Mouse (Mus musculus): Measurements from ENCODE around the gene Ap2b1.

Ap2b1 gene

DNA sequence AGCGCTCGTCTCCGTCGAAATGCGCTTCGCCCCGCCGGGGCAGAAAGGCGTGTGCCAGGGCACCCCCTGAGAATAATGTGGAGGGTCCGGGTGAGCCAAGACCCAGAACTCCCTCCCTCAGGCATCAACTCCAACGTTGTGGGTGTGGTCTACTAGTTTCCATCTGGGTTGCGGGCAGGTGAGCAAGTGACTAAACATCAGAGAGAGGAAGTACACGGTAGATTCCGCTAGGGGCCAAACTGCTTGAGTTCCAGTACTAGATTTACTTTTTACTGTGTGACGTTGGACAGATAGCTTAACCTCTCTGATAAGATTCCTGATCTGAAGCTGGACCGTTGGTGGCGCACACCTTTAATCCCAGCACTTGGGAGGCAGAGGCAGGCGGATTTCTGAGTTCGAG is 146.2 kb downstream of the Ap2b1 start:
- no peak for DNase-seq (ENCODE audit: low spot score)

DNA sequence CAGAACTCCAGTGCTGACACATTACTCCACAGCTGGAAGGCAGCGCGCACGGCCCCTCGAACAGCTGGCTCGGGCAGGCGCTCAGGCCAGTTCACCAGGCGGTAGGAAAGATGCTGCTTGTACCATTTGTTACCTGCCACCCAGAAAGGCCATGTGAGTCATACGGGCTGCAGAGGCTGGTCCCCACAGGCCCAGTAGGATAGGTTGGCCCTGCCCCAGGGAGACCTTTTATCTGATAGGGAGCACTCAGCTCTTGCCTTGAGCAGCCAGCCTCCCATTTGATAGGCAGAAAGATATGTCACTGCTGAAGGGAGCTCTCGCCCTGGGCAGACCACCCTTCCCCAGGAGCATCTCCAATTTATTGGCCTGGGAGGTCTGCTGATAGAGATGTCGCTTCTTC is 148.8 kb downstream of the Ap2b1 start:
- no peak for DNase-seq (ENCODE audit: low spot score)

DNA sequence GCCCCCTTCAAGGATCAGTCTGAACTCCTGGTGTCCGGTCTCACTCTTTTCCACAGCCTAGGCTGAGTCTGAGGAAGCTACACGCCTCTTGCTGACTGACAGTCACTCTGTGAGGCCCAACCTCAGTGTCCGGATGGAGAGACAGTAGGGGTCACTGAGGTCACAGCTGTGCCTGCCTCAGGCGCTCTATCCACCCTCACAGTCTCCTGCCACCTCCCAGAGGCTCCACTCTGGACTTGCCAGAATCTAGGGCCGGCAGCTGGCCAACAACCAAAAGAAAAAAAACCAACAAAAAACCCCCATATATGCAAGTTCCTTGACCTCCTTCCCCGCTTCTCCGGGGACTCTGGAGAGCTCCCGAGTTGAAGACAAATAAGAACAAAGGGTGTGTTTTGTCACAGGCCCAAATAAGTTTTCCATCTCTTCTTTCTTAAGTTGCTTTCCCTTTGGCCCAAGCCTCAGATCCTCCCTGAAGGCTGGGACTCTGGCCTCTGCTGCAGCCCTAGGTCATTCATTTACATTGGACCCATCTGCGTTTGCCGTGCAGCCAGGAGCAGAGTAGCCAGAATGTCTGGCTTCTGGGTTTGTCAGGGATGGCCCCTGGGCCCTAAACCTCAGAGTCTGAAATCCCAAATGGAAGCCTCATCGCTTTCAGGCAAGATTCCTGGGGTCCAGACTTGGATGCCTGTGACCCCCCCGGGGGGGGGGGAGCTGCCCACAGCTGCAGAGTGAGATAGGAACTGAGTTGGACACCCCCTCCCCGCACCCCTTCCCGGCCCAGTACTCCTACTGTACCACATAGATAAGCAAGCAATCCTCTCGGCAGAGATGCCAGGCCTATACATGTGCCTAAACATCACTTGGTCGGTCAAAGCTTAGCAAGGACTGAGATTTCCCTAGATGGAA is 149.4 kb downstream of the Ap2b1 start:
- DNase-seq (ENCODE audit: low spot score), result peak; percentile 70

GRCm38 (mm10) chr11:83448927-83449236 is 150.1 kb downstream of the Ap2b1 start:
- no peak for DNase-seq (ENCODE audit: low spot score)

DNA sequence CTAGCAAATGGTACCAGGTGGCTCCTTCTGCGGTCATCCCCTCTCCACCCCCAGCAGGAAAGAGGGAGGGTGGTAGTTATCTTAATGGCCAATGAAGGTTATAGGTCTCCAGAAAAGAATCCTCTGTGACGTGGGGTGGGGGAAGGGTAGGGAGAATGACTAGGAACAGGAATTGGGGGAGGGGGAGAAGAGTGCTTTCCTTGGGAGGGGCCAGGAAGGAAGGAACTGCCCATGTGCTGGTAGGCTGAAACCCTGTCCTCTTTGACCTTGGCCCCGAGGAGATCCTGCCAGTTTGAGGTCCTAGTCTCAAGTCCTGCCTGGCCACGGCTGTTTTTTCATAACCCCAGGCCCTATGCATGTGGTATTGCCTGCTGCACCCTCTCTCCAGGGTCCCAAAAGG is 150.5 kb downstream of the Ap2b1 start:
- peak; percentile 62 for DNase-seq (ENCODE audit: low spot score)

GRCm38 (mm10) chr11:83450550-83450949 is 151.7 kb downstream of the Ap2b1 start:
- no peak for DNase-seq (ENCODE audit: low spot score)

DNA sequence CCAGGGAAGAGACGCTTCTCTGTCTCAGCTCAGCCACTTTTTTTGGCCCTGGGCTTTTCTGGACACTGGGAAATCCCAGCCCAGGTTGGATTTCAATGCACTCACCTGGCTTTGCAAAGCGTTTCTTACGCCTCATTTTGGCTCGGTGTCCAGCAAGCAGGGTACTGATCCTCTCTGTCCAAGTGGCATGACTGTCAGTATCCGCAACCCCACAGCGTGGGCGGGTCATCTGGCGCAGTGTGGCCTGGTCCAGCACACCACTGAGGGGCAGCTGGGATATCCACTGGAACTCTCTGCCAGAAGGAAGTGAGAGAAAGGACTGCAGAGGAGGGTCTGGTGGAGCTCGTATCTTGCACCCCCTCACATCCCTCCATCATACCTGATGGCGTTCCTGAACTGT is 152.5 kb downstream of the Ap2b1 start:
- no peak for DNase-seq (ENCODE audit: low spot score)

DNA sequence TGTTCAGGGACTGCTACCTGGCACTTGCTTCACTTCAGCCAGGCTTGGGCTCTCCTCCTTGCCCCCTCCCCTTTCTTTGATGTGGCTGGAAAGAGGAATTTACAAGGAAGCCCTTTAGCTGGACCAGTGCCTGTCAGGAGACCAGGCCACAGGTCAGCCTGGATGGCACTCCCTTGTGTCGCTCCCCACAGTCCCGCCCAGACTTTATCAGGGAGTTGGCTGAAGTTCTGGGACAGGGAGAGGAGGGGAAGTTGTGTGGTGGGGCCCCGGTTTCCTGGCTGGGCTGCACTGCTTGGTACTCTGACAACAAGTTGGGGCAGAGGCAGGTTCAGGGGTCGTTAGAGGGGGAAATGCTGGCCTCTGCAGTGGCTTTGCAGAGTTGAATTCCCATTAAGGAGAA is 155.7 kb downstream of the Ap2b1 start:
- DNase-seq (ENCODE audit: low spot score), result no peak

All from embryo, embryonic 10.5 days (tissue).